Mouse (Mus musculus) liver, embryonic 11.5 days (tissue): ENCODE data around the gene Tecpr1. TPM values are rescaled to one million over a fixed set of nuclear protein-coding genes. Genes with fewer than 3 reads are reported as not detected.

ENCODE experiments used
- ATAC-seq: fragments of 200-750 bp; cut with Nextera tagmentation; replicated peaks from 2 replicates; pipeline ENCODE4 v1.8.0; 2017; ENCODE audit warnings: moderate number of reproducible peaks, mild to moderate bottlenecking, moderate TSS enrichment, moderate library complexity; ENCODE audit not compliant: low FRiP score
- DNase-seq: peaks from one replicate; pipeline ENCODE4 v3.0.0-alpha.2; 2017; ENCODE audit warnings: low spot score
- H3K27ac ChIP-seq: fragments of 300-500 bp; sonication (generic); 2 replicates; pipeline ENCODE4 v1.5.1; 2014; ENCODE audit warnings: mild to moderate bottlenecking, low read depth, low read length, control low read depth
- H3K27me3 ChIP-seq: fragments of 300-500 bp; sonication (generic); replicated peaks from 2 replicates; pipeline ENCODE4 v1.6.1; 2014; ENCODE audit warnings: low read length, mixed read lengths; ENCODE audit not compliant: control insufficient read depth, insufficient read depth
- H3K36me3 ChIP-seq: fragments of 300-500 bp; sonication (generic); 2 replicates; pipeline ENCODE4 v1.6.1; 2014; ENCODE audit warnings: mild to moderate bottlenecking, low read length, moderate library complexity, mixed read lengths; ENCODE audit not compliant: control insufficient read depth, insufficient read depth
- H3K4me1 ChIP-seq: fragments of 300-500 bp; sonication (generic); replicated peaks from 2 replicates; pipeline ENCODE4 v1.6.1; 2014; ENCODE audit warnings: low read length, mixed read lengths; ENCODE audit not compliant: control insufficient read depth, insufficient read depth
- H3K4me2 ChIP-seq: fragments of 300-500 bp; sonication (generic); 2 replicates; pipeline ENCODE4 v1.6.1; 2014; ENCODE audit warnings: mild to moderate bottlenecking, control low read depth, moderate library complexity
- H3K4me3 ChIP-seq: fragments of 300-500 bp; sonication (generic); 2 replicates; pipeline ENCODE4 v1.5.1; 2014; ENCODE audit warnings: low read depth, low read length, control low read depth
- H3K9ac ChIP-seq: fragments of 300-500 bp; sonication (generic); 2 replicates; pipeline ENCODE4 v1.6.1; 2014; ENCODE audit warnings: low read depth, low read length, control low read depth
- H3K9me3 ChIP-seq: fragments of 300-500 bp; sonication (generic); 2 replicates; pipeline ENCODE4 v1.6.1; 2016; ENCODE audit warnings: low read length, inconsistent platforms, mixed read lengths; ENCODE audit not compliant: control insufficient read depth
- WGBS: fragments of 180-500 bp; shearing (Covaris S2); extraction: QIAGEN DNeasy Blood & Tissue Kit; methylation state at CpG from one replicate; pipeline ENCODE4 v1.1.7; 2014; 5-methylcytosine and 5-hydroxymethylcytosine counted together
- polyA plus RNA-seq: library from polyadenylated mRNA; unstranded; fragments of >200 nt; fragmentation: Nextera tagmentation; extraction: Ambion mirVana; gene quantifications from 2 replicates; pipeline ENCODE4 v1.2.1, GENCODE M21; 2014

The Tecpr1 gene
- polyA plus RNA-seq, 1 experiment from 2014 or later = 8.9 TPM

- 69% methylated on average over 10 of the region's 10 CpGs for WGBS
- Histone ChIP-seq H3K9ac (no peak overlapping the region), H3K4me3 (no peak overlapping the region), H3K4me2 (no peak overlapping the region), H3K4me1 (peaks cover 6% of the 10 kb centered on the region; the same call in 1 of the 2 replicates), H3K27me3 (no peaks in the 10 kb centered on the region), H3K27ac (no peak overlapping the region), H3K9me3 (no peaks in the 10 kb centered on the region), H3K36me3 (no peaks in the 10 kb centered on the region)
- ATAC-seq (no peak), DNase-seq (no peak)
These were observed 23.9 kb upstream of the Tecpr1 start for GRCm38 (mm10) chr5:144247307-144247706.

GRCm38 (mm10) chr5:144246669-144247068, 23.3 kb upstream of the Tecpr1 start:
- H3K27ac ChIP-seq = no peak overlapping the region

GRCm38 (mm10) chr5:144245592-144245991, 22.2 kb upstream of the Tecpr1 start:
- no peaks in the 10 kb centered on the region for H3K36me3 ChIP-seq
- 63% methylated on average over 2 of the region's 2 CpGs for WGBS
- DNase-seq (no peak), ATAC-seq (no peak)
- H3K4me2 ChIP-seq = no peak overlapping the region
- H3K27me3 ChIP-seq = no peaks in the 10 kb centered on the region
- no peaks in the 10 kb centered on the region for H3K9me3 ChIP-seq
- no peak overlapping the region for H3K9ac ChIP-seq
- no peak overlapping the region for H3K27ac ChIP-seq
- peaks cover 6% of the 10 kb centered on the region; the same call in 1 of the 2 replicates for H3K4me1 ChIP-seq
- H3K4me3 ChIP-seq = no peak overlapping the region

More at GRCm38 (mm10) chr5:144246669-144247068, 23.3 kb upstream of the Tecpr1 start:
- WGBS = 80% methylated on average over 7 of the region's 7 CpGs
- DNase-seq (no peak), ATAC-seq (no peak)
- Histone ChIP-seq H3K36me3 (no peaks in the 10 kb centered on the region), H3K9ac (no peak overlapping the region), H3K4me2 (no peak overlapping the region), H3K4me3 (no peak overlapping the region), H3K4me1 (peaks cover 6% of the 10 kb centered on the region; the same call in 1 of the 2 replicates), H3K9me3 (no peaks in the 10 kb centered on the region), H3K27me3 (no peaks in the 10 kb centered on the region)

DNA sequence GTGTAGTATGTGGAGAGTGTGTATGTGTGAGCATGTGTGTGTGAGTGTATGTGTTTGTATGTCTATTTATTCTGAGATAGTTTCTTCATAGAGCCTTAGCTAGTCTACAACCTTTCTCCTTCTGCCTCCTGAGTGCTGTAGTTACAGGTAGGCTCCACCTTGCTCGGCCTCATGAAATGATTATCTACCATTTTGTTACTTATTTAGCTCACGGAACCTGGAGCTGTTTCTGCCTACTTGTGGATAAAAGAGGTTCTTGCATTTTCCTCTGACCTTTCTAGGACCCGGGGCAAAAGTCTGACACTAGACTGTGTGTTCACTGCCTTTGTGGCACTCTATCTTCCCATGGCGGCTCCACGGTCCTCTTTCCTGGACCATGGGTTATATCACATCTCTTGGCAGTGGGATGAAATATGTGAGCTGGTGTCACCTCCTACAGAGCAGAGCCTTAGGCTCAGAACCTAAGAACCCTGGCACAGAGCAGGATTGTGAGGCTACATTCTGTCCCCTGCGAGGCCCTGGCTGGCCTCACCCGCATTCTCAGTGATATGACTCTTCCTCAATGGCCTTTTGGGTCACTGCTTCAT, 20.6 kb upstream of the Tecpr1 start, which contains the start of gene Bri3:
Gene Bri3 (plus strand): TSS at position 537 of the 587 bp plus-strand sequence.
- Histone ChIP-seq H3K27me3 (no peaks in the 10 kb centered on the region), H3K4me1 (peaks cover 6% of the 10 kb centered on the region; the same call in 1 of the 2 replicates), H3K4me3 (no peak within 1 kb of the TSS), H3K4me2 (no peak within 1 kb of the TSS), H3K36me3 (no peaks in the 10 kb centered on the region), H3K27ac (no peak within 1 kb of the TSS), H3K9ac (no peak within 1 kb of the TSS), H3K9me3 (no peaks in the 10 kb centered on the region)
- DNase-seq (no peak), ATAC-seq (no peak)
- 85% methylated on average over 7 of the region's 7 CpGs for WGBS

DNA sequence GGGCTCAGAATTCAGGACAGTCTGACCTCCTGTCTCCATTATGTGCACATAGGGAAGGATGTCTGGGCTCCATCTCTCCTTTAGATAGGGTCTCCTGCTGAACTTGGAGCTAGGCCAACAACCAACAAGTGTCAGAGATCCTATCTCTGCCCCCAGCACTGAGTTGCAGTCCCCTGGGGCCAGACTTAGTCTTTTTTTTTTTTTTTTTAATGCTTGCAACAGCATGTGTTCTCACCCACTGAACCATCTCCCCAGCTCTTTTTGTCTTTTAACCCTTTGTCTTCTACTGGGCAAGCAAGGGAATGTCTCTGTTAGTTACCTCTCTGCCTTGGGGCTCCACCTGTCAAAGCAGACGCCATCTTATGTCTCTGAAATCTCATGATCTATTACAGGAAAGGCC, 15.6 kb upstream of the Tecpr1 start:
- Histone ChIP-seq H3K27ac (no peak overlapping the region), H3K27me3 (no peaks in the 10 kb centered on the region), H3K4me1 (peaks cover 4% of the 10 kb centered on the region; the same call in 1 of the 2 replicates), H3K36me3 (no peaks in the 10 kb centered on the region), H3K9ac (no peak overlapping the region), H3K4me2 (no peak overlapping the region), H3K4me3 (no peak overlapping the region), H3K9me3 (no peaks in the 10 kb centered on the region)
- WGBS = 76% methylated on average over 1 of the region's 1 CpGs
- DNase-seq (no peak), ATAC-seq (no peak)

DNA sequence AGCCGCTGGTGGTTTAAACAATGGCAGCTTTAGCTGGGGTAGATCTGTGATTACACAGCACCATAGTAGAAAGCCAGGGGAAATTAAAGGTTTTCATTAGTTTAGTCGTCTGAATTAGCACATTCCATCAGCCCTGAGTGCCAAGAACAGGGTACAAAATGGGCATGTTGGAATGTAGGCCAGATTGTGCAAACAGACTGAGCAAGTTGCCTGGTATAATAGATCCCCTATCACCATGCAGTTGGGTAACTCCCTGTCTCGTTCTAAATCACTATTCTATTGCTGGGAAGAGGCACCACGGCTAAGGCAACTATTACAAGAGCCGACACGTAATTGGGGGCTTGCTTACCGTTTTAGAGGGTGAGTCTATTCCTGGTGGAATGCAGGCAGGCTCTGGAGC, 11.3 kb upstream of the Tecpr1 start:
- Histone ChIP-seq H3K36me3 (no peaks in the 10 kb centered on the region), H3K27me3 (no peaks in the 10 kb centered on the region), H3K27ac (no peak overlapping the region), H3K4me2 (no peak overlapping the region), H3K9me3 (no peaks in the 10 kb centered on the region), H3K9ac (no peak overlapping the region), H3K4me3 (no peak overlapping the region), H3K4me1 (no peaks in the 10 kb centered on the region)
- no peak for ATAC-seq
- 84% methylated on average over 7 of the region's 7 CpGs for WGBS
- no peak for DNase-seq

- no peaks in the 10 kb centered on the region for H3K9me3 ChIP-seq
- no peak overlapping the region for H3K4me2 ChIP-seq
- no peaks in the 10 kb centered on the region for H3K36me3 ChIP-seq
- ATAC-seq (0 out of 2 replicates have a peak, but pooled peaks have one; percentile 37), DNase-seq (no peak)
- no peak overlapping the region for H3K27ac ChIP-seq
- WGBS = 51% methylated on average over 6 of the region's 6 CpGs
- H3K27me3 ChIP-seq = no peaks in the 10 kb centered on the region
- no peaks in the 10 kb centered on the region for H3K4me1 ChIP-seq
- no peak overlapping the region for H3K9ac ChIP-seq
- no peak overlapping the region for H3K4me3 ChIP-seq
These were observed 10.8 kb upstream of the Tecpr1 start for GRCm38 (mm10) chr5:144234222-144234621.

- ATAC-seq (no peak), DNase-seq (no peak)
- Histone ChIP-seq H3K9me3 (no peaks in the 10 kb centered on the region), H3K27me3 (no peaks in the 10 kb centered on the region), H3K9ac (no peak overlapping the region), H3K27ac (no peak overlapping the region), H3K4me2 (no peak overlapping the region), H3K4me3 (no peak overlapping the region), H3K36me3 (no peaks in the 10 kb centered on the region), H3K4me1 (no peaks in the 10 kb centered on the region)
- 83% methylated on average over 5 of the region's 5 CpGs for WGBS
These were observed 9.1 kb upstream of the Tecpr1 start for GRCm38 (mm10) chr5:144232531-144232930.

DNA sequence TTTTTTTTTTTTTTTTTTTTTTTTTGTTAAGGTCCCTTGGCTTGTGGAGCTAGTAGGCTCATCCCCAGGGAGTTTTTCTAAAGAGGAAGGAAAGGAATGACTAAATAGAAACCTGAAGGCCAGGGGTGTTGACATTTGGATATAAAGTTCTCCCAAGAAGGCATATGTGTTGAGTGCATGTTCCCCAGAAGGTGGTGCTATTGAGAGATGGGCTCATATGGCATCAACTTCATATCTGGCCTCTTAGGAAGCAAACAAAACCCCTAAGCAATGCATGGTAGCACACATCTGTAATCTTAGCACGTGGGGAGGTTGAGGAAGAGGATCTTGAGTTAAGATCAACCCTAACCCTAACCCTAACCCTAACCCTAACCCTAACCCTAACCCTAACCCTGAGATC, 8.0 kb upstream of the Tecpr1 start:
- H3K4me3 ChIP-seq = no peak overlapping the region
- no peak overlapping the region for H3K9ac ChIP-seq
- H3K4me2 ChIP-seq = no peak overlapping the region

More for the DNA sequence above, 8.0 kb upstream of the Tecpr1 start:
- H3K4me1 ChIP-seq = no peaks in the 10 kb centered on the region
- no peaks in the 10 kb centered on the region for H3K27me3 ChIP-seq
- 71% methylated on average over 1 of the region's 1 CpGs for WGBS
- H3K27ac ChIP-seq = no peak overlapping the region
- no peaks in the 10 kb centered on the region for H3K36me3 ChIP-seq
- ATAC-seq = no peak
- no peaks in the 10 kb centered on the region for H3K9me3 ChIP-seq
- DNase-seq = no peak
